Mouse (Mus musculus) NIH3T3 (cell line): ENCODE measurements at regions not wholly inside any gene's neighbourhood (a gene's known extent, or its start where the extent isn't known, plus 50 kb on each side); places are given as distances from the start of the nearest gene placed in this dataset.
"Not testable (repeated sequence)": the region's sequence is repeated elsewhere in the genome, so short reads cannot be mapped to it uniquely, and the experiment has no call there.

Experiments
- DNase-seq: peaks from one replicate; pipeline ENCODE4 v3.0.0-alpha.2; 2012; ENCODE audit warnings: low read depth

GRCm38 (mm10) chr3:69669541-69669940 lies 52.2 kb upstream of the Nmd3 start:
- DNase-seq: peak; percentile 42

GRCm38 (mm10) chr3:69667820-69668219 lies 54.0 kb upstream of the Nmd3 start:
- no peak for DNase-seq

GRCm38 (mm10) chr3:69667359-69667758 lies 54.4 kb upstream of the Nmd3 start:
- DNase-seq: no peak

- no peak for DNase-seq
These were observed 57.5 kb upstream of the Nmd3 start for GRCm38 (mm10) chr3:69664277-69664676.

- DNase-seq: no peak
These were observed 59.4 kb upstream of the B3galnt1 start for GRCm38 (mm10) chr3:69658185-69658584.

- peak; percentile 76 for DNase-seq
These were observed 58.8 kb upstream of the B3galnt1 start for GRCm38 (mm10) chr3:69657570-69657969.

- DNase-seq: not testable (repeated sequence)
These were observed 56.9 kb upstream of the B3galnt1 start for GRCm38 (mm10) chr3:69655651-69656050.

- DNase-seq: peak; percentile 52
These were observed 56.2 kb upstream of the B3galnt1 start for GRCm38 (mm10) chr3:69655001-69655400.

- DNase-seq: not testable (repeated sequence)
These were observed 54.6 kb upstream of the B3galnt1 start for GRCm38 (mm10) chr3:69653361-69653760.

GRCm38 (mm10) chr3:69649561-69649960 lies 50.8 kb upstream of the B3galnt1 start:
- DNase-seq: no peak
